In genomic region chr11:120304350-120304694, GRCm38 (mm10) we compare ENCODE assay signal across 8 mouse cellular contexts. TPM values are rescaled to one million over a fixed set of nuclear protein-coding genes. Genes with fewer than 3 reads are reported as not detected.
DNase-seq lines count a peak whose midpoint lies in the region; ATAC-seq lines count a peak whose summit lies in the region.

No protein-coding gene starts in this region.

- H3K27ac ChIP-seq in hindbrain, embryonic 10.5 days, result peak overlapping the region; percentile 98
- H3K27ac ChIP-seq in limb, embryonic 13.5 days, result peak overlapping the region; percentile 80; the same call in 1 of the 2 replicates
- H3K27ac ChIP-seq in neural tube, embryonic 14.5 days (ENCODE audit: low read depth, low read length), result no peak overlapping the region; the same call in 1 of the 2 replicates

- H3K27me3 ChIP-seq in hindbrain, embryonic 10.5 days (ENCODE audit: insufficient read depth, poor library complexity, severe bottlenecking), result peaks cover 34% of the 10 kb centered on the region
- peaks cover 9% of the 10 kb centered on the region for H3K27me3 ChIP-seq in limb, embryonic 13.5 days
- no peaks in the 10 kb centered on the region for H3K27me3 ChIP-seq in neural tube, embryonic 14.5 days (ENCODE audit: control insufficient read depth, insufficient read depth, low read length)

- peak overlapping the region; percentile 63 for H3K4me3 ChIP-seq in hindbrain, embryonic 10.5 days
- H3K4me3 ChIP-seq in limb, embryonic 13.5 days, result peak overlapping the region; percentile 52; the same call in 1 of the 2 replicates
- H3K4me3 ChIP-seq in neural tube, embryonic 14.5 days (ENCODE audit: low read depth, low read length), result no peak overlapping the region

- peak; percentile 1; the same call in 1 of the 2 replicates for ATAC-seq in limb, embryonic 13.5 days (ENCODE audit: low FRiP score, low read depth)
- no peak for ATAC-seq in neural tube, embryonic 14.5 days (ENCODE audit: low read depth)

- DNase-seq in ovary, adult 18-20 months (ENCODE audit: low spot score), result peak; percentile 56
- no peak for DNase-seq in ovary, postnatal 10 days (ENCODE audit: low spot score)
- no peak for DNase-seq in hindbrain, embryonic 10.5 days (ENCODE audit: low spot score)
- DNase-seq in right cerebral cortex, postnatal 14 days, result no peak
- no peak for DNase-seq in thymus, postnatal 10 days (ENCODE audit: low spot score in 2 of 2)
- DNase-seq in right cerebral cortex, adult 2 months (ENCODE audit: low spot score in 2 of 2), result no peak

- H3K4me2 ChIP-seq in limb, embryonic 13.5 days (replicated peaks), result peak overlapping the region; percentile 81
- peak overlapping the region; percentile 80; the same call in 1 of the 2 replicates for H3K4me2 ChIP-seq in neural tube, embryonic 14.5 days (ENCODE audit: low read depth, low read length)

- H3K9ac ChIP-seq in limb, embryonic 13.5 days, result no peak overlapping the region
- peak overlapping the region; percentile 69; the same call in 1 of the 2 replicates for H3K9ac ChIP-seq in neural tube, embryonic 14.5 days (replicated peaks; ENCODE audit: low read depth, low read length)

- 44% methylated on average over 5 of the region's 5 CpGs for WGBS in hindbrain, embryonic 10.5 days
- 24% methylated on average over 5 of the region's 5 CpGs for WGBS in limb, embryonic 13.5 days
- 20% methylated on average over 5 of the region's 5 CpGs for WGBS in neural tube, embryonic 14.5 days

- H3K36me3 ChIP-seq in hindbrain, embryonic 10.5 days, result no peaks in the 10 kb centered on the region
- no peaks in the 10 kb centered on the region for H3K36me3 ChIP-seq in limb, embryonic 13.5 days
- H3K36me3 ChIP-seq in neural tube, embryonic 14.5 days (ENCODE audit: control insufficient read depth, insufficient read depth, low read length), result no peaks in the 10 kb centered on the region

- H3K9me3 ChIP-seq in hindbrain, embryonic 10.5 days, result no peaks in the 10 kb centered on the region
- peaks cover 6% of the 10 kb centered on the region for H3K9me3 ChIP-seq in limb, embryonic 13.5 days
- no peaks in the 10 kb centered on the region for H3K9me3 ChIP-seq in neural tube, embryonic 14.5 days (ENCODE audit: control insufficient read depth, low read length)

- H3K4me1 ChIP-seq in hindbrain, embryonic 10.5 days (replicated peaks), result peaks cover 73% of the 10 kb centered on the region
- peaks cover 68% of the 10 kb centered on the region for H3K4me1 ChIP-seq in limb, embryonic 13.5 days
- peaks cover 29% of the 10 kb centered on the region for H3K4me1 ChIP-seq in neural tube, embryonic 14.5 days (ENCODE audit: control insufficient read depth, insufficient read depth, low read length)

RNA-seq across cellular contexts. Expression of gene Actg1, which starts 44.0 kb away (rescaled TPM):
- 3,119 and 3,536 TPM in 2 replicates for polyA plus RNA-seq in hindbrain, embryonic 10.5 days (2016; fragmentation: Nextera tagmentation; extraction: Ambion mirVana)
- 2,628 and 2,724 TPM in 2 replicates for polyA plus RNA-seq in limb, embryonic 13.5 days (2015; fragmentation: Nextera tagmentation; extraction: Ambion mirVana)
- 4,176 and 4,177 TPM in 2 replicates for polyA plus RNA-seq in neural tube, embryonic 14.5 days (2014; fragmentation: Nextera tagmentation; extraction: Ambion mirVana)

RNA-seq across cellular contexts. Expression of gene Fscn2, which starts 57.0 kb away (rescaled TPM):
- 0.50 and 0.77 TPM in 2 replicates for polyA plus RNA-seq in hindbrain, embryonic 10.5 days (2016; fragmentation: Nextera tagmentation; extraction: Ambion mirVana)
- 0.52 and 0.61 TPM in 2 replicates for polyA plus RNA-seq in limb, embryonic 13.5 days (2015; fragmentation: Nextera tagmentation; extraction: Ambion mirVana)
- 0.63 and 1.7 TPM in 2 replicates for polyA plus RNA-seq in neural tube, embryonic 14.5 days (2014; fragmentation: Nextera tagmentation; extraction: Ambion mirVana)
